Mouse (Mus musculus): Measurements from ENCODE around the gene Rcan2.

GRCm38 (mm10) chr17:44057123-44057522 is 256.0 kb downstream of the Rcan2 start:
- no peak for TF ChIP-seq CTCF (IDR thresholded peaks at IDR 0.05; ENCODE audit: low read depth)
- TF ChIP-seq EP300 (IDR thresholded peaks at IDR 0.05; ENCODE audit: low read depth) = no peak
